Mouse (Mus musculus) heart, postnatal 36 days (tissue): ENCODE data around the gene Kcnn1. TPM values are rescaled to one million over a fixed set of nuclear protein-coding genes. Genes with fewer than 3 reads are reported as not detected.
"Not testable (repeated sequence)": the region's sequence is repeated elsewhere in the genome, so short reads cannot be mapped to it uniquely, and the experiment has no call there.

Source experiments
- DNase-seq, 2 experiments: peaks; one replicate each; pipeline ENCODE4 v3.0.0; 2021 to 2022
- intact Hi-C: fragments of 180-260 bp; cut with DNase I; formaldehyde crosslinking; loops from one replicate; pipeline ENCODE4 v1.15.1; 2025
- total RNA-seq, 2 experiments: library from RNA; stranded (reverse); gene quantifications; 2 replicates each; pipeline ENCODE4 v1.2.3; 2021

Gene Kcnn1
- 10 to 100 TPM; 10.4 to 13.6 TPM for total RNA-seq

DNA sequence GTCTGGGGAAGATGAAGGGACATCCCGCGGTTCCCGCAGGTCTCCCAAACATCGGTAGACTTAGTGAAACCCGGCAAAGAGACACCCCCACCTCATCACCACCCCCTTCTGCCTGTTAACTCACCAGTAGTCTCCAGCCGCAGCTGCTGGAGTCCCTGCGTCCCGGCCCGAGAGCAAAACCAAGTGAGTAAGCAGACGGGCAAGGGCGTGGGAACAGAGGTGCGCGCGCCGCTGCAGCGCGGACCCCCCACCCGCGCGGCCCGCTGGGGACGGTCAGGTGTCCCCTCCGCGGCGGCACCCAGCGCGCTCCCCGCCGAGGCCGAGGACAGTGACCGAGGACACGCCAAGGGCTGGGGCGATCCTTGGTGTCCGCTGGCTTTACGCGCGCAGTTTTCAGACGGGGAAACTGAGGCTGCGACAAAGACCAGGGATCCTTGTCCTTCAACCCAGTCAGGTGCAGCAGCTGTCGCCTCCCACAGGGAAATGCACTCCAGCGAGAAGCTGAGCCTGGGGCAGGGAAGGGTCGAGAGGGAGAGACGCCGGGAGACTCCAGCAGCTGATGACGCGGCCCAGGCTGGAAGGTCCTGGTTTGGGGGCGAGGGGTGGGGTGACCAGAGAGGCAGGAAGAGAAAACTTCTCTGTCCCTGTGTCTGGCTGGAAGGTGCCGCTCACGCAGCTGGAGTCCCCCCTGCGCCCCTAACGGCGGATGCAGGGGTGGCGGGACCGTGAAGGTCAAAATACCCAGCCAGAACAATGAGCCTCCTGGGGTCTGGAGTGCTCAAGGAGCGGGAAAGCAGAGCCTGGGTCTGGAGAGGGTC is at the start of gene Kcnn1:
Kcnn1 (minus strand) TSS at position 435 of the 818 bp plus-strand sequence.
- DNase-seq = no peak
- intact Hi-C loops = no loop called here

DNA sequence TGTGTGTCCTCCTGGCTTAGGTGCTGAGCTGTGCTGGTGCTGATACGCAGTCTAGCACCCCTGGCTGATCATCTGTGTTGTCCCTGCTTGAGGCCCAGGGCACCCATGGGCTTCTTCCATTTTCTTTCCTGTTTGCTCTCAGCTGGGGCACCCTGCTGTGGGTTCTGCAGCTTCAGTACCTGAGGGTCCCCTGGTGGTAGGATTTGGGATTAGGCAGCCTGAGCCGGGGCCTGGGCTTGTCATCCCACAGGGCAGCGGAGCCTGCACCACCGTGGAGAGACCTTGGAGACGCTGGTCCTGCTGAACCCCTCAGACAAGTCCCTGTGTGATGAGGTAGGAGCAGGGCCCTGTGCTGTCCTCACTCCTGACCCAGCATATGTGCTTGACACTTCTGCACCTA is 48.5 kb upstream of the Kcnn1 start:
- intact Hi-C loops = no loop called here
- no peak for DNase-seq

DNA sequence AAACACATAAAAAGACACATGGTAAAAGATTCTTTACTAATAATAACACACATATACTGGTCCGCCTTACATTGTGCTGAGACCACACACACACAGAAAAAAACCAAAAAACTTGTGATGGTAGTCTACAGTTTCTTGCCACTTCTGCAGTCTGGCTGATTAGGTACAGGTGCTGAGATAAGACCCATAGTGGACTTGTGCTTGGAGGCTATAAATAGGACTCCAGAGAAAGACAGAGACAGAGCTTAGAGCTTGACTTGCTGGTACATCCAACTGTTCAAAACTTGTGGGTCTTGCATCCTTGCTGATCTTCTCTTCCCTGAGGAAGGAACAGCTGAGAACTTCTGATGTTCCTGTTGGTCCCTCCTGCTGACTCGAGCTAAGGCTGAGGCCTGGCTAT is 44.5 kb upstream of the Kcnn1 start:
- DNase-seq = no peak
- intact Hi-C loops = no loop called here

DNA sequence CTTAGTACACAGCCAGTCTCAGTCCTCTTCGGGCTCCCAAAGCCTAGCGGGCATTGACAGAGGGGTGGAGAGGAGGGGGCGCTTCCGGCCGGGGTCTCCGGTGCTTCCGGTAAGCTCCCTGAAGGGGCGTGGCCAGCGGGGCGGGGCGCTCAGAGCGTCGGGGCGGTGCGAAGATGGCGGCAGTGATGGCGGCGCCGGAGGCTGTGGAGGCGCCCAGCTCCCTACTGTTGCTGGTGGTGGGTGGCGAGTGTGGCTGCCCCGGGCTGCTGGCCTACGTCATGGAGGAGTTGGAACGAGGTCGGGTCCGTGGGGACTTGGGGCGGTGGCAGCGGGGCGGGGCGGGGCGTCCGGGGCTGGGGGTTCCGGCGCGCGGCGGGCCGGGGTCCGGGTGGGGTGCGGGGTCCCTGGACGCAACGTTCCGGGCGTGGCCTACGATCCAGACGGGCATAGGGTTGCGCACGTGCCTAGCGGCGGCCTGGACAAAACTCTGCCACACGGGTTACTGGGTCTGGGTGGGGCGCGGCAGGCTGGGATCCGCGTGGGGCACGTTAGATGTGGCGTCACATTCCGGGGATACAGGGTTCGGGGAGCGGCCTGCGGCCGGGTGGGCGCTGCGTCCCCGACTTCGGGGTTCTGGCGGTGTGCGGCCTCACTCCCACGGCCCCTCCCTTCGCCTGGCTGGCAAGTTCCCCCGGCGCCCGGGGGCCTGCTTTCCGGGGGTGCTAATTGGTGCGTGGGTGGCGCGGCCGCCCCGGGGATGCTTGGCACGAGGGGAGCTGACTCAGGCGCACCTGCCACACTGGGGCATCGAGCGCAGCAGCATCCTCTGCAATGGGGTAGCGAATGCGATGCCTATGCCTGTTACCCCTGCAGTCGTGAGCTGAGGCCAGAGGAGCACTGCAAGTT is 43.0 kb upstream of the Kcnn1 start, which contains the start of gene Map1s:
Map1s (plus strand) TSS at position 102 of the 906 bp plus-strand sequence.
- intact Hi-C loops = no loop called here
- peak; percentile 73 to 74 for DNase-seq

DNA sequence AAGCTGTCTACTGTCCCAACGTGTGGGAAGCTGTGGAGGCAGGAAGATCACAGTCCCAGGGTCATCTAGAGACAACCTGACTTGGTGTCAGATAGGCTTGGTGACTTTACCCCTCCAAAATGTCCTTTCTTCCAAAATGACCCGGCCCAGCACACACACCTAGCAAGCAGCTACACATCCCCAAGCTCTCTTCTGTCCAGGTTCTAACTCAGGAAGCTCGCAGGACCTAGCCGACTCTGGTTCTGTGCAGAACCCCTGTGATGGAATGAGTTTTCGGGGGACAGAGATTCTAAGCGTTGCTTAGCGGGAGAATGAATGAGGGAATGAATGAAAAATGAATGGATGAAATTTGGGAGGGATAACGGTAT is 42.4 kb upstream of the Kcnn1 start:
- DNase-seq = no peak
- intact Hi-C loops = no loop called here

DNA sequence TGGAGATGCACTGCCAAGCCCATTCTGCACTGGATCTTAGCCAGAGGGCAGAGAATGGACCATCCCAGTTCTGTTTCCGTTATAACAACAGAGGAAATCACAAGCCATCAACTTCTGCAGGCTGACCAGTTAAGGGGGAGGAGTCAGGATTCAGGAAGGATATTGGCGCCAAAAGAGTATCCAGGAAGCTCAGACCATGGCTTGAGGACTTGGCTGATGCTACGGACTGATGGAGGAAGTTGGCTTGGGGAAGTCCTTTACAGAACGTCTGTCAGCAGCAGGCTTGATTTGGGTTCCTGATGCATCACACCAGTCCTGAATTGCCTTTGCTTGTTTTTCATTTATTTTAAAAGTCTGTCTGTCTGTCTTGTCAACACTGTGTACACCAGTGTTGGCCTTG is 41.5 kb upstream of the Kcnn1 start:
- intact Hi-C loops = no loop called here
- no peak for DNase-seq

DNA sequence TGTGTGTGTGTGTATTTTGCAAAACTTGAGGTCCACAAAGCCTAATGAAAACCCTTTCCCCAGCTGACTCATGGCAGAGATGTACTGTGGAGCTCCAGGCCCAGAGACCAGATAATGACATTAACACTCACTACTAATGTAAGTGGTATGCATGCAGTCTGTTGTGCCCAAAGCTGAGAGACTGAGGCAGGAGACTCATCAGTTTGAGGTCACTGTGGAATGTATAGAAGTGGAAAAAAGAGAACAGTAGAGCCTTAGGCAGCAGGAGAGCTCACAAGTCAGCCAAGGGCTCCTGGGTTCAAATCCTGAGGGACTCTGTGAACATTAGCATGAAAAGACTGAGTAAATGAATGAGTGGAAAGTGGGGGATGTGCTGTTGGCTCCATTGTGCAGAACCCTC is 40.5 kb upstream of the Kcnn1 start:
- DNase-seq = no peak
- intact Hi-C loops = no loop called here

DNA sequence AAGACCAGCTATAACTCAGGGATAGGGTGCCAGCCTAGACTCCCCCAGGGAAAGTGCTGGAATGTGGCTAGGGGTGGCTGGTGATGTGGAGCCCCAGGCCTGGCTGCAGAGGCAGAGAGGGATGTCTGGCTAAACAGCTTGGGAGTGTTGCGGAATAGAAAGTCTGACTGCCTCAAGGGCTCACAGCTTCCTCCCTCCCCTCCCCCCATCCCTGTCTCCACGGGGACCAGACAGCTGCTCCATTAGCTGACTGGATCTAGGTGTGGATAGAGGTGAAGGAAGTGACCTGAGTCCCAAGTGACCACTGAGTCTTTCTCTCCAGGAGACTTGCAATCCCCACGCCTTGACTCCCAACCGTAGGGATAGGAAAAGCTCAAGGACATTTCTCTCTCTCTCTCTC is 40.1 kb upstream of the Kcnn1 start:
- no peak for DNase-seq
- intact Hi-C loops = no loop called here

DNA sequence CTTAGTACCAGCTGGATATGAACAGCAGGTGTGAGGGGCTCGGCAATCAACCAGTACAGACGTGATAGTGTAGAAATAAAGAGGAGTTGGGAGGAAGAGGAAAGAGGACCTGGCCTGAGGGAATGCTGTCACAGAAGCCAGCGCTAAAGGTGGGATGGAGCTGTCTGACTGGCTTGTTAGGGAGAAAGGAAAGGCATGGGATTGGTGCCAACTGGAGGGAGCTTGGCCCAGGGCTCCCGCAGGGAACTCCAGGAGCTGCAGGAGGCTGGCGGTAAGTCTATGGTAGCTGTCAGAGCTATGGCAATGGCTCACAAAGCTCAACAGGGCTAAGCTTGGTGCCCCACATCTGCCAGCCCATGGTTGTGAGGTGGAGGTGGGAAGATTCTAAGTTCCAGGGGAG is 39.2 kb upstream of the Kcnn1 start:
- no peak for DNase-seq
- intact Hi-C loops = no loop called here

DNA sequence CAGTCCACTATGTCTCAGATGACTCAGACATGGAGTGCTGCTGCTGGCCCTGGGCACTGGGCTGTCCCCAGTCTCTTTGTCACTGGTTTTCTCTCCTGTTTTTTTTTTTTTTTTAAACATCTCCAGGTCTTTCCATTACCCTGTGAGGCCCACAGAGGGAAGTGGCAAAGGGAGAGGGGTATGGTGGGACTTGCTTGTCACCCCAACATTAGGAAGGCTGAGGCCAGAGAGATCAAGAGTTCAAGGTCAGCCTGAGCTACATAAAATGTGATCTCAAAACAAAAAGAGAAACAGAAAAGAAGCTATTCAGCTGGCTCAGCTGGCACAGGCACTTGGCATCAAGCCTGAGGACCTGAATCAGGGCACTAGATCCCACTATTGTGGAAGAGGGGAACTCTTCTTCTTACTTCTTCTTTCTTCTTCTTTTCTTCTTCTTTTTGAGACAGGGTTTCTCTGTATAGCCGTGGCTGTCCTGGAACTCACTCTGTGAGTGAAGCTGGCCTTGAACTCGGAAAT is 37.9 kb upstream of the Kcnn1 start:
- intact Hi-C loops = no loop called here

DNA sequence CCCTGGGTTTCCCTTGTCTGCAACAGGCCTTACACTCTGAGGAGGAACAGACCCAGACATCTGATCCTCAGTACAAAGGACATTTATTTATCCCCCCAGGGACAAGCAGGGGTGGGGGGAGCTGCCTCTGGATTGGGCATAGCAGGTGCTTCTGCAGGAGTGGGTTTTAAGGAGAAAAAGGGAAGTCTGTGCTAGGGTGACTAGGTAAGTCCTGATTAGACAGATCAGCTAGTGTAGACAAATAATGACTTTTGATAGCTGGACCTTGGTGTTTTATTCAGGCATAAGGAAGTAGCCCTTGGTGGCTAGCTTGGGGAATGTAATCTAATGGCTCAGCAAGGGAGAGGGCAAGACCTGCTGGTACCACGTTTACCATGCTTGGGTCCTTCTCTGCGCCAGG is 36.2 kb upstream of the Kcnn1 start:
- DNase-seq = no peak
- intact Hi-C loops = loop anchor here (2.0 to 5.0 kb wide), 4 partner anchors 22 to 428 kb away; no protein-coding TSS in a partner anchor

More for the DNA sequence above, 37.9 kb upstream of the Kcnn1 start:
- DNase-seq = no peak

DNA sequence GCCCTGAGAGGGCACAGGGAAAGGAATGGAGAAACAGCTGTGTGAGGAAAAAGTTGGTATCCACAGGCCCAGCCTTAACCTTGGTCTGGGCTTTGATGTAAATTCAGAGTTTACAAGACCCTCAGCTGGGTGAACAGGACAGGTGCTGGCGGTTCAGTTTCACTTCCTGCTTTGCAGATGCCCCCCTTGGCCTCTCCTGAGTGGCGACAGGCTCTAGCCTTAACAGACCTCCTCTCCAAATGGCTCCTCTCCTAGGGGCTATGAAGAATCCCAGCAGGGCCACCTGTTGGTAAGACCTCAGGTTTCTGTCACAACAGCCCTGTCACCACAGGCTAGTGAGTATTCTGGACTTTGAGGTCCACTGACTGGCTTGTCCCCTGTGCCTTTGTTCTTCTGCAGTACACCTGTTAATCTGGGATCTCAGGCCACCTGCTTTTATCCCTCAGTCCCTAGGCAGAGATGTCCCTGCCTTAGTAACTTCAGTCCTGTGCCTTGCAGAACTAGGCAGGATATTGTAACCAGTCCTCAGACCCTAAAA is 35.7 kb upstream of the Kcnn1 start:
- DNase-seq = no peak
- intact Hi-C loops = loop anchor here (2.0 to 5.0 kb wide), 4 partner anchors 22 to 429 kb away; no protein-coding TSS in a partner anchor

DNA sequence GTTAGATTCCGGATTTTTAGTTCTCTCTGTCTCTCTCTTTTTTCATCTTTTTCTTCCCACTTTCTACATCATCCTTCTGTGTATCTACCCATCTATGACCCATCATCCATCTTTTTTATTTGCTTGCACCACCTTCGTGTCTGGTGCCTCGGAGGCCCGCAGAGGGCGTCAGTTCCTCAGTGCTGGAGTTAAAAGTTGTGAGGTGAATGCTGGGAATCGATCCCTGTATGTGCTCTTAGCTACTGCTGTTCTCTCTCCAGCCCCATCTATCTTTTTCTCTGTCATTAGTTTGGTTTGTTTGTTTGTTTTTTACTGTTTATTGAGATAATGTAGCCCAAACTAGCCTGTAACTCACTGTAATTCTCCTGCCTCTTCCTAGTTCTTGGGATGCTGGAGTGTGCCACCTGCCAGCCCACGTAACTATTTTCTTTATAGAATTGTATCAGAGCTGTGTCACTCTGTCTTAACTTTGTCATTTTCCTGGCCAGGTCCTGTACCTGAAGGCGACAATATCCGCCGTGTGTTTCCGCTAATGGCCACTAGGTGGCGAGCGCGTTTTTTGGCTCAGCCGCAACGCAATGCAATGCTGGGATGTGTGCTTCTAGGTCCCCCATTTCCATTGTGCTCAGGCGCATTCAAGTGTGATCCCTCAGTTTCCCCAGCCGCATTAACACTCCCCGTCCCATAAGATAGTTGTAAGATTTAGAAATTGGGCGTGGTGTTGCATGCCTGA is 34.8 kb upstream of the Kcnn1 start:
- DNase-seq = peak; percentile 87 to 91
- intact Hi-C loops = loop anchor here (1.0 to 5.0 kb wide), 5 partner anchors 23 to 429 kb away; partner anchors contain the start of gene Ccdc124

DNA sequence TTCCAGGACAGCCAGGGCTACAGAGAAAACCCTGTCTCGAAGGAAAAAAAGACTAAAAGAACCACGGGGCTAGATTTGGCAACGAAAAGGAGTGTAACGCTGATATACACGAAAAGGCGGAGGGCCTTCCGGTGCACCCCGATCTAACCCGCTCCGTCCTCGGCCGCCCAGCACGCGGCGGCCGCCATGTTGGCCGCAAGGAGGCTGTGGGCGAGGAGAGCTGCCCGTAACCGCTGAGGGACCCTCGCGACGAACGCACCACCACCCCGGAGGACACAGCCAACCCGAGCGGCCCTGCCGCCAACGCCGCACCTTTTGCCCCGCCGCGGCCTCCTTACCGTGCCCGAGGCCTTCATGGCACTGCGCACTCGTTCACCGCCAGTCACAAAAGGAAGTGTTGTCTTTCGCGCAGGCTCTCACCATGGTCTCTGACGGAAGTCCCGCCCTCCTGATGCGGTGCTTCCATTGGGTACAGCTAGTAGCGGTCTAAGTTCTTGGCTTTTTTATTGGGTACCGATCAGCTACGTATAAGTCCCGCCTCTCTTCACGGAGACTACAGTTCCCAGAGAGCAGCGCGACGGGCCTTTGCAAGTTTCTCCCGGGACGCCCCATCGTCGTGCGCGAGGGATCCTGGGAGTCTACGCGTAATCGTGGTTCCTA is 34.1 kb upstream of the Kcnn1 start, which contains the start of gene Rpl18a:
Rpl18a (minus strand) TSS at position 392 of the 660 bp plus-strand sequence.
- intact Hi-C loops = loop anchor here (1.0 to 5.0 kb wide), 2 partner anchors 24 to 430 kb away; partner anchors contain the start of gene Ccdc124

DNA sequence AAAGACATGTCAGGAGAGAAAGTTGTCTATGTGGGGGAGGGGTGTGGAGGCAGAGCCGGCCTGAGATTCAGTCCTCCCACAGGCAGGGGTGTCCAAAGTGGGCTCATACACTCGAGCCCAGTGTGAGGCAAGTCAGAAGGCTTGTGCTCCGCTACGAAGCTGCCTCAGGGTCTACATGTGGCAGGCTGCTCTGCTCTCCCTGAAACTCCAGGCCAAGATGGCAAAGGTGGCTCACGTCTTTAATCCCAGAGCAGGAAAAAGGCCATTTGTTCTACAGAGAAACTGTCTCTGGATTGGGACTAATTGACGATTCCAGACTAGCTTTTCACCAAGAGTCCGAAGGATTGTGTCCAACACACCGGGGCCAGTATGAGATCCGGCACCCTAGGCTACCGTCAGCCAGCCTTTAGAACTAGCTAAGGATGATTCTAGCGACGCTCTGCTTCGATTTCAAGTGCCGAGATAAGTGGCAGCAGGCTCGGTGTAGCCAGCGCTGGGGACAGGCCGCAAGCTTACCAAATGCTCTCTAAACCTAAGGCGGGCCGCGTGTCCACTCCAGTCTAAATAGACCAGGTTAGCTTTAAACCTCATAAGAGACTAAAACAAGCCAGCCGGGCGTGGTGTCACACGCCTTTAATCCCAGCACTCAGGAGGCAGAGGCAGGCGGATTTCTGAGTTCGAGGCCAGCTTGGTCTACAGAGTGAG is 33.4 kb upstream of the Kcnn1 start:
- intact Hi-C loops = loop anchor here (1.0 to 5.0 kb wide), 2 partner anchors 23 to 431 kb away; partner anchors contain the start of gene Ccdc124
- no peak for DNase-seq

More for the DNA sequence above, 34.1 kb upstream of the Kcnn1 start, which contains the start of gene Rpl18a:
- DNase-seq = peak; percentile 92 to 94

DNA sequence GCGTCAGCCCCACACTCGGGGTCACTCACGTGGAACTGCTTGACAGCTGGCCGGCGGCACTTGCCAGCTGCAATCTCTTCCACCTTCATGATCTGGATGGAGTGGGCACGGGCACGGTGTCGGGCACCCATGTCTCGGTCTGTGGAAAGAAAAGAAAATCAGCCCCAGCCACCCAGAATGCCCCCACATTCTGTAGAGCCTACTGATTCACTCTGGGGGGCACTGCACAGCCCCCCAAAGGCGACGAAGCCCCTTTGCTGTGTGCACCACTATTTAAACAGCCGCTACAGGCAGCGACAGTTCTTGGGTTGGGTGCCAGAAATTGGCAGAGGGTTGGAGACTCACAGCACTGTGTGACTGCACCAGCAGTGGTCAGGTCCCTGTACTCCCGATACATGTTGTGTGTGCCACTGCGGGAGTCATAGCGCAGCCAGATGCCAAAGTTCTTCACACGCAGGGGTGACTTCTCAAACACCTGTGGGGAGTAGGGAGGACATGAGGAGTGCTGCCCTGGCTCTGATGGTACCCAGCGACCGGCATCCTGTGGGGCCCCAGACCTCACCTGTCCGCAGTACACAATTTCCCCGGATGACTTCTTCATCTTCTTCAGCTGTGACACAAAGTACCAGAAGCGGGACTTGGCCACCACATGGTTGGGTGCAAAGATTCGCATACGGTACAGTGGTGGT is 32.7 kb upstream of the Kcnn1 start:
- intact Hi-C loops = loop anchor here (5.0 kb wide), 1 partner anchor 432 kb away; no protein-coding TSS in a partner anchor
- not testable (repeated sequence) for DNase-seq

DNA sequence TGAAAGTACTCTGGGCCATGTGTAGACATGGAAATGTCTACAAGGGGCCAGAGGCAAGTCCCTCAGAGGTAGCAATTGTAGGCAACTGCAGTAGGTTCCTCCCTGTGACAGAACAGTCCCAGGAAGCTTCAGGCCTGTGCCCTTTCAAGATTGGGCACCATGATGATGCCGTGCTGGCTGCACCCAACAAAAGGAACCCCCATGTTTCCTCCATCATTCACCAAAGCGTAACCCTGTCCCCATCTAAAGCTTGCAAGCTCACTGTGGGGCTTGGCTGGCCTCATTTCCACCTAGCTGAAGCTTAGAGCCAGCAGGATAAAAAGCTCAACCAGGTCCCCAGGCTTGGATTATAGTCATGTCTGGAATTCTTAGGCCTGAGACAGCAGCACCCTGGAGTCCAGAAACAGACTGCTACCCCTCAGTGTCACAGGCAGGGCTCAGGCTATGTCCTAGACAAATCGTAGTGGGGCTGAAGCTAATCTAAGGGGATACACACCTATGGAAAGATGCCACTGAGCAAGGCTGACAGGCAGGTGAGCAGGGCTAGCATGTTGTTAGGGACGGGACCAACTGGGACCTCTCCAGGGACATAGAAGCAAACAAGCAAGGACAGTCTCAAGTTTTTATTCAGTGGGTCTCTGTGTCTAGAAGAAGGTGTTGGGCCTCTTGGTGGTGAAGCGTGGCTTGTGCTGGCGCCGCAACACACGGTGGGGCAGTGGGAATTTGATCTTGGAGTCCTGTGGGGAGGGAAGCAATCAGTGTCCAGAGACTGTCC is 31.9 kb upstream of the Kcnn1 start:
- intact Hi-C loops = loop anchor here (5.0 kb wide), 1 partner anchor 432 kb away; no protein-coding TSS in a partner anchor
- no peak for DNase-seq
